Mouse (Mus musculus): Measurements from ENCODE around the gene Pip5kl1.

Gene Pip5kl1

DNA sequence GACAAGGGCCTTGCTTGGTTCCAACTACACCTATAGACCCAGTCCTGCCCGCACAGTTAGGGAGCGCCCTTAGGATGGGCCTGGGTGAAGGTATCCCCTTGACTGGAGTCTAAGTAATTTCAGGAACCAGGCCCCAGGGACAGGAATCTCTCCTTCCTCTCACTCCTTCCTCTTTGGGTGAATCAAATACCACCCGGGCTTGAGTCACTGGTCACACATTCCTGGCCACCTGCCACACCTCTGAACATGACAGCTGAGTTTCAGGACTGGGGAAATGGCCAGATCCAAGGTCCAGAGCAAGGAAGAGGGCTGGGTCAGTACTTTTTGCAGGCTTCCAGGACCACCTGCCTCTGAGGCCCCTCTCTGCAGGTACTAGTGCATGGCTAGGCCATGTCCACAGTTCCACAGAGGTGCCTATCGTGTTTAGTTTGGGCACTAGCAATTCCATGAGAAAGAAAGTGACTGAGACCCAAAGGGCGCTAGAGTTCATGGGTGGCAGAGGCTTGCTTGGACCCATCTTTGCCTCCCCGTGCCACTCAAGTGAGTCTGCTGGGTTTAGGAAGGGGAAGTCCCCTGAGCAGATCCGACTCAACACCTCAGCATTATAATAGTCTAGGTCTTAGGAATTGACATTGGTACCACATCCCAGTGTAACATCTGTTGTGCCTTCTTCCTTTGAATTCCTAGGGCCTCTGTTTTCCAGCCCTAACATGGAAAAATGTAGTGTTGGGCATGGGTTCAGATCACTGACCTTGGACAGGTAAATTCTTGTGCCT lies 26.4 kb upstream of the Pip5kl1 start:
- no peak for DNase-seq (ENCODE audit: low spot score)

- no peak for DNase-seq (ENCODE audit: low spot score)
These were observed 25.4 kb upstream of the Pip5kl1 start for GRCm38 (mm10) chr2:32549171-32549570.

DNA sequence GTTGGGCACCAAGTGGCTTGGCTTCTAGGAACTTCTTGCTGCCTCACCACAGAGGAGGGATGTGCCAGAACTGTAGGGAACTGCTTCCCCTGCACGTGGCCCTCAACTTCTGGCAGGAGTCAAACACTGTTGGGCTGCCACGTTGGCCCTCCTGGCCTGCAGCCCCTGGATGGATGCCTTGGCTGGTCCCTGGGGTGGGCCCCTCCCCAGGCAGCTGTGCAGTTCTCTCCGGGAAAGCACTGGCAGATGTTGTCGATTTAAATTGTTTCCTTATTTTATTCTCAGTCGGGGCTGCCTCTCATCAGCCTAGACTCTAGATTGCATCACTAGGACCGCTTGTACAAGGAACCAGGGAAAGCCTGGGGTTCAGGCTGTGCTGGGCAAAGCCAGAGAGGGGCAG lies 24.8 kb upstream of the Pip5kl1 start:
- DNase-seq (ENCODE audit: low spot score): peak; percentile 51

DNA sequence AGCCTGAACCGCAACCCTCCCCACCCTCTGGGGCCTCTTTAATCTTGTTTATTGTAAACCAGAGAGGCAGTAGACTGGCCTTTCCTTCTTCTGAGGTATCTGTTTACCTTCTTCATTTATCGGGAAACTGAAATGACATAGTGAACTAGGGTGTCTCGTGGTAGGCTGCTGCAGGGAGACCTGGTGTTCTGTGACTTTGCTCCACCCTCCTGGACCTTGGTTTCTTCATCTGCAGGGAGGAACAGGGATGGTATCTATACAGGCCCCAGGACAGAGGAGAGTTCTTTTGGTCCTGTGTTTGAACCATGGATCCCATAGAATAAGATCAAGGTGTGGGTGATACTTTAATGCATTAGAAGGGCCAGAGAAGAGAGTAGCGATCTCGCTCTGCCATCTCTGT lies 23.4 kb upstream of the Pip5kl1 start:
- DNase-seq (ENCODE audit: low spot score): no peak

- no peak for DNase-seq (ENCODE audit: low spot score)
These were observed 20.9 kb upstream of the Pip5kl1 start for GRCm38 (mm10) chr2:32553592-32554148.

GRCm38 (mm10) chr2:32555484-32555883 lies 19.1 kb upstream of the Pip5kl1 start:
- no peak for DNase-seq (ENCODE audit: low spot score)

DNA sequence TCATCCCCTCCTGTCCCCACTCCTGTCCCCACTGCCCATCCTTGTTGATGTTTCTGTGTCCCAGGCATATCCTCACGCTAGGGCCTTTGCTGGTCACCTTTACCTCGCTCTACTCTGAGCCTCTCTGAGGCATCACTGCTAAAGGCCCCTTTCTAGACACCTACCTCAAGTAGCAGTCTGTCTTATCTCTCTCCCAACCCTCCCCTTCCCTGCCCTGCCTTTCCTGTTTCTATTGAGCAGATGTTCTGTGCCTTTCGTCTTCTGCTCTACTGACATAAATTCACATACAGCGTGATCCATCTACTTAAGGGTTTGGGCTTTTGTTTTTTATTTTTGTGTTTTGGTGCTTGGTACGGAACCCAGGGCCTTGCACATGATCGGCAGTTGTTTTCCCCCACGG lies 18.6 kb upstream of the Pip5kl1 start:
- DNase-seq (ENCODE audit: low spot score): no peak

DNA sequence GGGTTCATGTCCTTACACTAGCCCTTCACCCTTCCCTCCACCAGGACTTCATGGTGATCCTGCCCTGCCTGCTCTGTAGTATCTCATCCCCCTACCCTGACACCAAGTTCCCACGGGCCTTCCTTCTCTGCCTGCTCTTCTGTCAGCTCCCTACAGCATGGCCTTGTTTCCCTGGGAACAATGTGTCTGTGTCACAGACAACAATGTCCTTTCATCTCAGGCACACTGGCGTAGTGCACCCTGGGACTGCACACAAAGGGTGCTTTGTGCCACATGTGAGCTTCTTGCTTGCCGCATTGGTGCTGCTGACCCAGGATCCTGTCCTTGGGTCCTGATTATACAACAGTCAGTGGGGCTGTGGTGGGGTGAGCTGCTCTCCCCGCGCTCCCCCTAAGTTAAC lies 15.0 kb upstream of the Pip5kl1 start:
- DNase-seq (ENCODE audit: low spot score): peak; percentile 81

DNA sequence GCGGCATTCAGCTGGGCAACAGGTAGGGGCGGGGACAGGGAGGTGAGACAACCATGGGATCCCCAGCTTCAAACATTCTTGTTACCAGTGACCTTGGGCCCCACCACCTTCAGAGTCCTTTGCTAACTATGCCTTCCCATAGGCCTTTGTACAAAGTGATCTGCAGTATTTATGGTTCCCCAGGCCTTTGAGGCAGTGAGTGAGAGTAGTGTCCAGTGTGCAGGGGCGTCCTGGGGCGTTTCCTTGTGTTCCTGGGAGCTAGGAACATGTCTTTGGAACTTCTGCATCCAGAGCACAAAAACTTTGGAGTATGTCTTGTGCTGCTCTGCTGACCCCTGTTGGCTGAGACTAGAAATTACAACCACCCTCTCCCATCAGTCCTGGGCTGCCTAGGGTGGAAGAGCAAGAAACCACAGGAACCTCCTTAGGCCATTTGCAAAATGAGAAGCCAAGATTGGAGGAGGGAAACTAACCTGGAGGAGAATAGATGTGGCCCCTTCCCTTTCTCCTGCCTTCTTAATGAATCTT lies 8.0 kb upstream of the Pip5kl1 start:
- DNase-seq (ENCODE audit: low spot score): peak; percentile 46

GRCm38 (mm10) chr2:32568149-32568548 lies 6.4 kb upstream of the Pip5kl1 start:
- no peak for DNase-seq (ENCODE audit: low spot score)

GRCm38 (mm10) chr2:32568941-32569340 lies 5.7 kb upstream of the Pip5kl1 start:
- DNase-seq (ENCODE audit: low spot score): no peak

GRCm38 (mm10) chr2:32570698-32571494 lies 3.7 kb upstream of the Pip5kl1 start, which contains the start of gene Dpm2:
TSS of gene Dpm2 (plus strand) at chr2:32570858.
- peak; percentile 89 for DNase-seq (ENCODE audit: low spot score)

- no peak for DNase-seq (ENCODE audit: low spot score)
These were observed 2.4 kb upstream of the Pip5kl1 start for GRCm38 (mm10) chr2:32572196-32572595.

DNA sequence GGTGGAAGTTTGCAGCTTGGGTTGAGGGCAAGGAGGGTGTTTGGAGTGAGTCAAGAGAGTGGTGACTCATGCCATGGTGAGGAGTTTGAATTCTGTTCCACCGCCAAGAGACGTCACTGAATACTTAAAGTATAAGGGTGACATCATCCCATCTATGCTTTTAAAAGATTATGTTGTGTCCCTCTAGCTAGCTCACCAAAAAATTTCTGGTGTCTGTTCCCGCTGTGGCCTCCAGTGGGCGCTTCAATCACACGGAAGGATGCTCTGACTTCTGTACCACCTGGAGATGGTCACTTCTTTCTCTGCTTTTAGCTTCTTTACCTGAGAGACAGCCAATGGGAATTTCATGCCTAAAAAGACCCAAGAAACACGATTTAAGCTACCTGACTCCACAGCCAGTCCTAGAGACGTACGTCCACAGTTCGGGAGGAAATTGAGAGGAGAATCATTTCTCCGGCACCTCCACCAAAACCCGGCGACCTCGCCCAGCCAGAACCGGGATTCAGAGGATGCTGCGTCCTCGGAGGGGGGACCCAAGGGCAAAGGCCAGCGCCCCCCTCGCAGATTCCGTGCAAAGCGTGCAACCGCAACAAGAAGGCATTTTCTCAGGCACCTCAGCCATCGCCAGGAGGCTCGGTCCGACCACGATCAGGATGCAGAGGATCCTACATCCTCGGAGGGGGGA lies 446 bp downstream of the Pip5kl1 start:
- DNase-seq (ENCODE audit: low spot score): no peak

- no peak for DNase-seq (ENCODE audit: low spot score)
These were observed 1.1 kb downstream of the Pip5kl1 start, which contains the start of gene 9430097D07Rik for GRCm38 (mm10) chr2:32575586-32576160. TSS of gene 9430097D07Rik (minus strand) at chr2:32575684.

GRCm38 (mm10) chr2:32576532-32576931 lies 1.9 kb downstream of the Pip5kl1 start:
- peak; percentile 10 for DNase-seq (ENCODE audit: low spot score)

DNA sequence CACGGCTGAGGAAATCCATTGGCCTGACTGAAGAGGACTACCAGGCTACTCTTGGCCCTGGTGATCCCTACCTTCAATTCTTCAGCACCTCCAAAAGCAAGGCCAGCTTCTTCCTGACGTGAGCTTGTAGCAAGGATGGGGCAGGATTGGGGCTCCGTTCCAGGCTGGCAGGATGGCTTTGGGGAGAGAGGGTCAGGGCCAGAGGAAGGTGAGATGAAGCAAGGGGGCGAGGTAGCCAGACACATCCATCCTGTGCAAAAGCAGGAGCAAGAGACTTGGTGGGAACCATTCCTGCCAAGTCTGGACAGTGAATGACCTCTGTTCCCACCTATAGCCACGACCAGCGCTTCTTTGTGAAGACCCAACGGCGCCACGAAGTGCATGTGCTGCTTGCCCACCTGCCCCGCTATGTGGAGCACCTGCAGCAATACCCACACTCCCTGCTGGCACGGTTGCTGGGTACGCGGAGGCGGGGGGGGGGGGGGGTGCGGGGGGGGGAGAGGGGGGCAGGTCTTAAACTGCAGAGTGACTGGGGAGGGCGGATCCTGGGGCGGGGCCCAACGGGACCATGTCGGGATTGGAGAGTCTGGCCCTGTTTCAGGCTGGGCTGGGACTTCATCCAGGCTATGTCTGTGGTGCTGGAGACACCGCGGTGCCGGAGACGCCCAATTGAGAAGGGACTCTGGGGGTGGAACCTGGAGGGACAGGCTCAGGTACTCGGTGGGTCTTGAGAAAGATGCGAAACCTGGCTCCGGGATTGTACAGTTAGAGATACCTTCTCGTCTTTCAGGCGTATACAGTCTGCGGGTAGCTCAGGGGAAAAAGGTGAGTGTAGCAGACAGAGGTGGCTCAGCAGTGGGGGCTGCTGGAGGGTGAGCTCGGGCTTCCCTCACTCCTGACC lies 3.8 kb downstream of the Pip5kl1 start:
- no peak for DNase-seq (ENCODE audit: low spot score)

GRCm38 (mm10) chr2:32581450-32582095 lies 7.0 kb downstream of the Pip5kl1 start:
- no peak for DNase-seq (ENCODE audit: low spot score)

GRCm38 (mm10) chr2:32582830-32583799 lies 8.5 kb downstream of the Pip5kl1 start:
- DNase-seq (ENCODE audit: low spot score): peak; percentile 72

Data from testis, postnatal 14 days (tissue).